Mouse (Mus musculus): ENCODE data around the gene Dio2.

Gene Dio2

GRCm38 (mm10) chr12:90738388-90739223 is at the start of gene Dio2:
Dio2 (minus strand) TSS chr12:90738438.
- in situ Hi-C loops (cut with MboI, MseI): loop anchor here (25.0 kb wide), 1 partner anchor 999 kb away; no protein-coding TSS in a partner anchor

- in situ Hi-C loops (cut with MboI, MseI): loop anchor here (10.0 kb wide), 1 partner anchor 357 kb away; no protein-coding TSS in a partner anchor
These were observed 43.2 kb upstream of the Dio2 start for GRCm38 (mm10) chr12:90781438-90781837.

- in situ Hi-C loops (cut with MboI, MseI): loop anchor here (25.0 kb wide), 1 partner anchor 993 kb away; no protein-coding TSS in a partner anchor
These were observed 6.5 kb upstream of the Dio2 start for GRCm38 (mm10) chr12:90744752-90745151.

GRCm38 (mm10) chr12:90743633-90744032 is 5.4 kb upstream of the Dio2 start:
- in situ Hi-C loops (cut with MboI, MseI): loop anchor here (25.0 kb wide), 1 partner anchor 994 kb away; no protein-coding TSS in a partner anchor

GRCm38 (mm10) chr12:90740468-90740867 is 2.2 kb upstream of the Dio2 start:
- in situ Hi-C loops (cut with MboI, MseI): loop anchor here (25.0 kb wide), 1 partner anchor 997 kb away; no protein-coding TSS in a partner anchor

GRCm38 (mm10) chr12:90737932-90738331 is 306 bp downstream of the Dio2 start:
- in situ Hi-C loops (cut with MboI, MseI): loop anchor here (25.0 kb wide), 1 partner anchor 999 kb away; no protein-coding TSS in a partner anchor

- in situ Hi-C loops (cut with MboI, MseI): loop anchor here (25.0 kb wide), 1 partner anchor 1002 kb away; no protein-coding TSS in a partner anchor
These were observed 2.8 kb downstream of the Dio2 start for GRCm38 (mm10) chr12:90735447-90735846.

GRCm38 (mm10) chr12:90734503-90734902 is 3.7 kb downstream of the Dio2 start:
- in situ Hi-C loops (cut with MboI, MseI): loop anchor here (25.0 kb wide), 1 partner anchor 1003 kb away; no protein-coding TSS in a partner anchor

- in situ Hi-C loops (cut with MboI, MseI): loop anchor here (25.0 kb wide), 1 partner anchor 1004 kb away; no protein-coding TSS in a partner anchor
These were observed 4.5 kb downstream of the Dio2 start for GRCm38 (mm10) chr12:90733721-90734120.

- in situ Hi-C loops (cut with MboI, MseI): loop anchor here (5.0 to 25.0 kb wide), 2 partner anchors 593 to 1008 kb away; no protein-coding TSS in a partner anchor
These were observed 8.6 kb downstream of the Dio2 start for GRCm38 (mm10) chr12:90729648-90730047.

GRCm38 (mm10) chr12:90725107-90725506 is 13.1 kb downstream of the Dio2 start:
- in situ Hi-C loops (cut with MboI, MseI): loop anchor here (5.0 to 25.0 kb wide), 2 partner anchors 597 to 1012 kb away; no protein-coding TSS in a partner anchor

GRCm38 (mm10) chr12:90724644-90725043 is 13.6 kb downstream of the Dio2 start:
- in situ Hi-C loops (cut with MboI, MseI): loop anchor here (5.0 to 25.0 kb wide), 2 partner anchors 598 to 1013 kb away; no protein-coding TSS in a partner anchor

GRCm38 (mm10) chr12:90694135-90694534 is 44.1 kb downstream of the Dio2 start:
- in situ Hi-C loops (cut with MboI, MseI): no loop called here

Data from regulatory T cell (primary cell).